Mouse (Mus musculus): ENCODE measurements around the gene Fzr1. TPM values are rescaled to one million over a fixed set of nuclear protein-coding genes. Genes with fewer than 3 reads are reported as not detected.

The Fzr1 gene
- polyA plus RNA-seq, 1 experiment from 2014 or later: 149 TPM

- Histone ChIP-seq H3K36me3 (ENCODE audit: control insufficient read depth, insufficient read depth, low read length) (peaks cover 12% of the 10 kb centered on the region), H3K4me1 (ENCODE audit: control insufficient read depth, insufficient read depth, low read depth, low read length) (peaks cover 32% of the 10 kb centered on the region), H3K27ac (ENCODE audit: low read depth, low read length) (peak overlapping the region; percentile 72; the same call in 1 of the 2 replicates), H3K4me2 (ENCODE audit: low read length) (peak overlapping the region; percentile 27), H3K9me3 (ENCODE audit: control insufficient read depth, low read length) (no peaks in the 10 kb centered on the region), H3K27me3 (replicated peaks; ENCODE audit: control insufficient read depth, insufficient read depth, low read length) (no peaks in the 10 kb centered on the region), H3K9ac (ENCODE audit: low read depth, low read length) (no peak overlapping the region), H3K4me3 (ENCODE audit: low read length) (peak overlapping the region; percentile 3; the same call in 1 of the 2 replicates)
- ATAC-seq: no peak
- 74% methylated on average over 18 of the region's 18 CpGs for WGBS
Measured at GRCm38 (mm10) chr10:81399798-81400308, 21.5 kb upstream of the Fzr1 start.

- Histone ChIP-seq H3K9me3 (ENCODE audit: control insufficient read depth, low read length) (no peaks in the 10 kb centered on the region), H3K27me3 (replicated peaks; ENCODE audit: control insufficient read depth, insufficient read depth, low read length) (no peaks in the 10 kb centered on the region), H3K4me2 (ENCODE audit: low read length) (no peak overlapping the region), H3K36me3 (ENCODE audit: control insufficient read depth, insufficient read depth, low read length) (peaks cover 9% of the 10 kb centered on the region), H3K4me1 (ENCODE audit: control insufficient read depth, insufficient read depth, low read depth, low read length) (peaks cover 32% of the 10 kb centered on the region), H3K4me3 (ENCODE audit: low read length) (no peak overlapping the region), H3K9ac (ENCODE audit: low read depth, low read length) (no peak overlapping the region), H3K27ac (ENCODE audit: low read depth, low read length) (no peak overlapping the region)
- 67% methylated on average over 5 of the region's 5 CpGs for WGBS
- ATAC-seq: no peak
Measured at GRCm38 (mm10) chr10:81399296-81399695, 21.0 kb upstream of the Fzr1 start.

- no peak overlapping the region for H3K4me2 ChIP-seq (ENCODE audit: low read length)
- no peak overlapping the region for H3K9ac ChIP-seq (ENCODE audit: low read depth, low read length)
- peak overlapping the region; percentile 4; the same call in 1 of the 2 replicates for H3K27ac ChIP-seq (ENCODE audit: low read depth, low read length)
- no peaks in the 10 kb centered on the region for H3K27me3 ChIP-seq (replicated peaks; ENCODE audit: control insufficient read depth, insufficient read depth, low read length)
- H3K36me3 ChIP-seq (ENCODE audit: control insufficient read depth, insufficient read depth, low read length): peaks cover 6% of the 10 kb centered on the region
- peaks cover 25% of the 10 kb centered on the region for H3K4me1 ChIP-seq (ENCODE audit: control insufficient read depth, insufficient read depth, low read depth, low read length)
- WGBS: 43% methylated on average over 5 of the region's 5 CpGs
- no peaks in the 10 kb centered on the region for H3K9me3 ChIP-seq (ENCODE audit: control insufficient read depth, low read length)
- ATAC-seq: no peak
- no peak overlapping the region for H3K4me3 ChIP-seq (ENCODE audit: low read length)
Measured at GRCm38 (mm10) chr10:81396749-81397148, 18.4 kb upstream of the Fzr1 start.

- no peak overlapping the region for H3K4me3 ChIP-seq (ENCODE audit: low read length)
- no peak for ATAC-seq
- no peak overlapping the region for H3K4me2 ChIP-seq (ENCODE audit: low read length)
- peaks cover 16% of the 10 kb centered on the region for H3K4me1 ChIP-seq (ENCODE audit: control insufficient read depth, insufficient read depth, low read depth, low read length)
- no peaks in the 10 kb centered on the region for H3K27me3 ChIP-seq (replicated peaks; ENCODE audit: control insufficient read depth, insufficient read depth, low read length)
- no peak overlapping the region for H3K9ac ChIP-seq (ENCODE audit: low read depth, low read length)
- WGBS: 75% methylated on average over 4 of the region's 4 CpGs
- H3K27ac ChIP-seq (ENCODE audit: low read depth, low read length): no peak overlapping the region
- H3K36me3 ChIP-seq (ENCODE audit: control insufficient read depth, insufficient read depth, low read length): peaks cover 6% of the 10 kb centered on the region
- no peaks in the 10 kb centered on the region for H3K9me3 ChIP-seq (ENCODE audit: control insufficient read depth, low read length)
Measured at GRCm38 (mm10) chr10:81395865-81396264, 17.5 kb upstream of the Fzr1 start.

GRCm38 (mm10) chr10:81395127-81395526 lies 16.8 kb upstream of the Fzr1 start:
- WGBS: 18% methylated on average over 5 of the region's 5 CpGs
- H3K27me3 ChIP-seq (replicated peaks; ENCODE audit: control insufficient read depth, insufficient read depth, low read length): no peaks in the 10 kb centered on the region
- no peak for ATAC-seq
- H3K4me3 ChIP-seq (ENCODE audit: low read length): no peak overlapping the region
- no peak overlapping the region for H3K4me2 ChIP-seq (ENCODE audit: low read length)
- H3K27ac ChIP-seq (ENCODE audit: low read depth, low read length): no peak overlapping the region
- peaks cover 4% of the 10 kb centered on the region for H3K36me3 ChIP-seq (ENCODE audit: control insufficient read depth, insufficient read depth, low read length)
- no peaks in the 10 kb centered on the region for H3K9me3 ChIP-seq (ENCODE audit: control insufficient read depth, low read length)
- H3K4me1 ChIP-seq (ENCODE audit: control insufficient read depth, insufficient read depth, low read depth, low read length): peaks cover 20% of the 10 kb centered on the region
- no peak overlapping the region for H3K9ac ChIP-seq (ENCODE audit: low read depth, low read length)

GRCm38 (mm10) chr10:81393456-81394063 lies 15.2 kb upstream of the Fzr1 start:
- no peaks in the 10 kb centered on the region for H3K9me3 ChIP-seq (ENCODE audit: control insufficient read depth, low read length)
- 6% methylated on average over 19 of the region's 19 CpGs for WGBS
- H3K36me3 ChIP-seq (ENCODE audit: control insufficient read depth, insufficient read depth, low read length): peaks cover 5% of the 10 kb centered on the region; the same call in 1 of the 2 replicates
- no peaks in the 10 kb centered on the region for H3K27me3 ChIP-seq (replicated peaks; ENCODE audit: control insufficient read depth, insufficient read depth, low read length)
- H3K27ac ChIP-seq (ENCODE audit: low read depth, low read length): peak overlapping the region; percentile 37; the same call in 1 of the 2 replicates
- ATAC-seq: no peak
- peak overlapping the region; percentile 57 for H3K9ac ChIP-seq (ENCODE audit: low read depth, low read length)
- H3K4me3 ChIP-seq (ENCODE audit: low read length): peak overlapping the region; percentile 14
- peaks cover 23% of the 10 kb centered on the region for H3K4me1 ChIP-seq (ENCODE audit: control insufficient read depth, insufficient read depth, low read depth, low read length)
- peak overlapping the region; percentile 41 for H3K4me2 ChIP-seq (ENCODE audit: low read length)

GRCm38 (mm10) chr10:81392781-81393185 lies 14.5 kb upstream of the Fzr1 start, which contains the start of gene Smim24:
Smim24 (plus strand) TSS chr10:81393051.
- H3K27me3 ChIP-seq (replicated peaks; ENCODE audit: control insufficient read depth, insufficient read depth, low read length): no peaks in the 10 kb centered on the region
- no peaks in the 10 kb centered on the region for H3K9me3 ChIP-seq (ENCODE audit: control insufficient read depth, low read length)
- peak within 1 kb of the TSS; percentile 57 for H3K9ac ChIP-seq (ENCODE audit: low read depth, low read length)
- peaks cover 23% of the 10 kb centered on the region for H3K4me1 ChIP-seq (ENCODE audit: control insufficient read depth, insufficient read depth, low read depth, low read length)
- H3K36me3 ChIP-seq (ENCODE audit: control insufficient read depth, insufficient read depth, low read length): peaks cover 11% of the 10 kb centered on the region
- H3K4me3 ChIP-seq (ENCODE audit: low read length): peak within 1 kb of the TSS; percentile 14
- peak within 1 kb of the TSS; percentile 41 for H3K4me2 ChIP-seq (ENCODE audit: low read length)
- no peak for ATAC-seq
- peak within 1 kb of the TSS; percentile 37; the same call in 1 of the 2 replicates for H3K27ac ChIP-seq (ENCODE audit: low read depth, low read length)
- 65% methylated on average over 14 of the region's 14 CpGs for WGBS

GRCm38 (mm10) chr10:81392270-81392669 lies 14.0 kb upstream of the Fzr1 start:
- Histone ChIP-seq H3K9me3 (ENCODE audit: control insufficient read depth, low read length) (no peaks in the 10 kb centered on the region), H3K27ac (ENCODE audit: low read depth, low read length) (no peak overlapping the region), H3K9ac (ENCODE audit: low read depth, low read length) (no peak overlapping the region), H3K4me3 (ENCODE audit: low read length) (no peak overlapping the region), H3K4me2 (ENCODE audit: low read length) (no peak overlapping the region), H3K27me3 (replicated peaks; ENCODE audit: control insufficient read depth, insufficient read depth, low read length) (no peaks in the 10 kb centered on the region), H3K4me1 (ENCODE audit: control insufficient read depth, insufficient read depth, low read depth, low read length) (peaks cover 23% of the 10 kb centered on the region), H3K36me3 (ENCODE audit: control insufficient read depth, insufficient read depth, low read length) (peaks cover 16% of the 10 kb centered on the region)
- WGBS: 95% methylated on average over 6 of the region's 6 CpGs
- ATAC-seq: no peak

GRCm38 (mm10) chr10:81390678-81390965 lies 12.3 kb upstream of the Fzr1 start:
- ATAC-seq: no peak
- Histone ChIP-seq H3K9me3 (ENCODE audit: control insufficient read depth, low read length) (no peaks in the 10 kb centered on the region), H3K4me3 (ENCODE audit: low read length) (no peak overlapping the region), H3K36me3 (ENCODE audit: control insufficient read depth, insufficient read depth, low read length) (peaks cover 29% of the 10 kb centered on the region), H3K27ac (ENCODE audit: low read depth, low read length) (no peak overlapping the region), H3K27me3 (replicated peaks; ENCODE audit: control insufficient read depth, insufficient read depth, low read length) (no peaks in the 10 kb centered on the region), H3K9ac (ENCODE audit: low read depth, low read length) (no peak overlapping the region; the same call in 1 of the 2 replicates), H3K4me2 (ENCODE audit: low read length) (no peak overlapping the region), H3K4me1 (ENCODE audit: control insufficient read depth, insufficient read depth, low read depth, low read length) (peaks cover 18% of the 10 kb centered on the region)
- WGBS: 89% methylated on average over 13 of the region's 13 CpGs
